Mouse (Mus musculus): ENCODE data around the gene Cpn1. TPM values are rescaled to one million over a fixed set of nuclear protein-coding genes. Genes with fewer than 3 reads are reported as not detected.

The Cpn1 gene
- total and polyA plus RNA-seq, 3 experiments, result 0.13 to 1.0 (median 0.34) TPM

- no peak for TF ChIP-seq EP300 (IDR thresholded peaks at IDR 0.05; ENCODE audit: low read length)
- no peak for TF ChIP-seq USF2 (conservative IDR thresholded peaks at IDR 0.05; ENCODE audit: low read depth, low read length)
- TF ChIP-seq HCFC1 (IDR thresholded peaks at IDR 0.05; ENCODE audit: low read depth, low read length), result no peak
- no peak for TF ChIP-seq CHD1 (IDR thresholded peaks at IDR 0.05; ENCODE audit: low read depth, low read length)
- TF ChIP-seq PAX5 (IDR thresholded peaks at IDR 0.05; ENCODE audit: low read length), result no peak
- no peak for TF ChIP-seq MAX (IDR thresholded peaks at IDR 0.05; ENCODE audit: low read length)
- no peak for TF ChIP-seq ZKSCAN1 (IDR thresholded peaks at IDR 0.05; ENCODE audit: borderline replicate concordance, low read depth, low read length)
- TF ChIP-seq MXI1 (IDR thresholded peaks at IDR 0.05; ENCODE audit: low read depth, low read length), result no peak
- no peak for TF ChIP-seq KAT2A (IDR thresholded peaks at IDR 0.05; ENCODE audit: insufficient replicate concordance, low read length)
- no peak for TF ChIP-seq IRF4 (IDR thresholded peaks at IDR 0.05; ENCODE audit: low read depth, low read length)
- no peak for TF ChIP-seq NRF1 (IDR thresholded peaks at IDR 0.05; ENCODE audit: low read depth, low read length)
- TF ChIP-seq USF1 (IDR thresholded peaks at IDR 0.05; ENCODE audit: low read depth, low read length), result no peak
- TF ChIP-seq MAZ (IDR thresholded peaks at IDR 0.05; ENCODE audit: low read depth, low read length), result no peak
- in situ Hi-C loops (cut with MboI; ENCODE audit: low pct_ligation_motif_present, low pct_unique_long_range_greater_than_20kb, low sequenced_read_pairs) (no loop called here), dilution Hi-C loops (cut with MboI; ENCODE audit: extremely low pct_ligation_motif_present, extremely low pct_unique_long_range_greater_than_20kb, low sequenced_read_pairs) (no loop called here)
- Histone ChIP-seq H3K27me3 (replicated peaks) (no peaks in the 10 kb centered on the region), H3K9me3 (replicated peaks; ENCODE audit: low read length) (no peaks in the 10 kb centered on the region), H3K4me1 (ENCODE audit: control insufficient read depth in 1 of 2, insufficient read depth in 2 of 2) (peaks cover 0 to 10% of the 10 kb centered on the region in 2 experiments; a peak in 2 of 4 replicates), H3K9ac (ENCODE audit: insufficient read depth, low read depth) (no peak overlapping the region), H3K4me3 (replicated peaks in 1 of 3; ENCODE audit: low read depth in 2 of 3, low read length in 2 of 3, poor library complexity in 1 of 3) (no peak overlapping the region), H3K36me3 (replicated peaks in 1 of 2; ENCODE audit: control insufficient read depth in 1 of 2, insufficient read depth in 1 of 2, low read length in 1 of 2) (no peaks in the 10 kb centered on the region), H3K27ac (ENCODE audit: insufficient read depth, low read depth) (no peak overlapping the region), H3K79me2 (replicated peaks; ENCODE audit: control insufficient read depth, extremely low read depth, insufficient read depth, poor library complexity, severe bottlenecking) (no peaks in the 10 kb centered on the region), H3K4me2 (ENCODE audit: insufficient read depth, low read depth, poor library complexity, severe bottlenecking) (no peak overlapping the region)
- no peak for DNase-seq (ENCODE audit: extremely low read depth)
Measured at GRCm38 (mm10) chr19:44024921-44025585, 38.7 kb upstream of the Cpn1 start.

GRCm38 (mm10) chr19:44023066-44023465, 36.7 kb upstream of the Cpn1 start:
- Histone ChIP-seq H3K4me3 (replicated peaks in 1 of 3; ENCODE audit: low read depth in 2 of 3, low read length in 2 of 3, poor library complexity in 1 of 3) (no peak overlapping the region), H3K27me3 (replicated peaks) (no peaks in the 10 kb centered on the region), H3K4me1 (ENCODE audit: control insufficient read depth in 1 of 2, insufficient read depth in 2 of 2) (peaks cover 0 to 10% of the 10 kb centered on the region in 2 experiments; a peak in 2 of 4 replicates), H3K79me2 (replicated peaks; ENCODE audit: control insufficient read depth, extremely low read depth, insufficient read depth, poor library complexity, severe bottlenecking) (no peaks in the 10 kb centered on the region), H3K4me2 (ENCODE audit: insufficient read depth, low read depth, poor library complexity, severe bottlenecking) (no peak overlapping the region), H3K36me3 (replicated peaks in 1 of 2; ENCODE audit: control insufficient read depth in 1 of 2, insufficient read depth in 1 of 2, low read length in 1 of 2) (no peaks in the 10 kb centered on the region), H3K9me3 (replicated peaks; ENCODE audit: low read length) (no peaks in the 10 kb centered on the region), H3K9ac (ENCODE audit: insufficient read depth, low read depth) (no peak overlapping the region), H3K27ac (ENCODE audit: insufficient read depth, low read depth) (no peak overlapping the region)
- DNase-seq (ENCODE audit: extremely low read depth), result no peak
- dilution Hi-C loops (cut with MboI; ENCODE audit: extremely low pct_ligation_motif_present, extremely low pct_unique_long_range_greater_than_20kb, low sequenced_read_pairs) (no loop called here), in situ Hi-C loops (cut with MboI; ENCODE audit: low pct_ligation_motif_present, low pct_unique_long_range_greater_than_20kb, low sequenced_read_pairs) (no loop called here)
- TF ChIP-seq UBTF (IDR thresholded peaks at IDR 0.05; ENCODE audit: low read depth, low read length) (no peak), CTCF (conservative IDR thresholded peaks at IDR 0.05 in 1 of 2, IDR thresholded peaks at IDR 0.05 in 1 of 2; ENCODE audit: low read depth in 2 of 2, low read length in 2 of 2) (peak in 1 of 2 experiments; percentile 34; a peak in 2 of 4 replicates), TBP (conservative IDR thresholded peaks at IDR 0.05; ENCODE audit: low read depth, low read length) (no peak), USF2 (conservative IDR thresholded peaks at IDR 0.05; ENCODE audit: low read depth, low read length) (no peak), POLR2AphosphoS2 (IDR thresholded peaks at IDR 0.05; ENCODE audit: low read depth, low read length) (no peak)

Measured in CH12.LX (cell line).